Mouse (Mus musculus) granulocyte monocyte progenitor cell, adult 5-6 weeks (primary cell): ENCODE measurements at regions not wholly inside any gene's neighbourhood (a gene's known extent, or its start where the extent isn't known, plus 50 kb on each side); places are given as distances from the start of the nearest gene placed in this dataset.

Experiments
- ATAC-seq: replicated peaks from 2 replicates; pipeline ENCODE4 v1.8.0; 2016; ENCODE audit warnings: mild to moderate bottlenecking, moderate TSS enrichment, inconsistent platforms; ENCODE audit not compliant: poor library complexity, severe bottlenecking

DNA sequence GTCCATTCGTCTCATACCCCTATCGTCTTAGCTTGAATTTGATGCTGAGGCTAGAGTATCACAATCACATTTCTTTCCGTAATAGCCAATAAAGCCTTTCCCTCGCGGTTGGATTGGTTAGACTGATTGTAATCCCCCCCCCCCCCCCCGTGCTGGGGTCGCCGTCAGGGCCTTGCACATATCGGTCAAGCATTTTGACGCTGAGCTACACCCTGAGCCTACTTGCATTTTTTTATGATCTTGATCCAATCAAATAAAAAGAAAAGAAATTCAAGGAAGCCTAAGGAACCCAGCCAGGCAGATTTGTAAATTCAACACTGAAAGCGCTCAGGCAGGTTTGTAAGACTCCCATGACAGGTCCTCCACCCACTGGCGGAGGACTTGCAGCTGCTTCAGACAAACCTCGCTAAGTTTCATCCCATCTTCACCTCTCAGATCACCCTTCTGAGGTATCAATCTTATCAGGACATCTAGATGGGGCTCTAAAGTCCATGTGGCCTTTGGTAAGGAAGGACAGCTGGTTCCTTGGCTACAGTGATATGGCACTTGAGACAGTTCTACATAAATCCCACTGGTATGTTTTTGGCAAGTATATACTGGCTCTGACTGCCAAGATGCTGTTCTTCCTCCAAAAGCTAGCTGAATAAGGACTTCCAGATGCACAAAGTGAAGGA is 66.8 kb upstream of the Cd93 start:
- ATAC-seq, result no peak

DNA sequence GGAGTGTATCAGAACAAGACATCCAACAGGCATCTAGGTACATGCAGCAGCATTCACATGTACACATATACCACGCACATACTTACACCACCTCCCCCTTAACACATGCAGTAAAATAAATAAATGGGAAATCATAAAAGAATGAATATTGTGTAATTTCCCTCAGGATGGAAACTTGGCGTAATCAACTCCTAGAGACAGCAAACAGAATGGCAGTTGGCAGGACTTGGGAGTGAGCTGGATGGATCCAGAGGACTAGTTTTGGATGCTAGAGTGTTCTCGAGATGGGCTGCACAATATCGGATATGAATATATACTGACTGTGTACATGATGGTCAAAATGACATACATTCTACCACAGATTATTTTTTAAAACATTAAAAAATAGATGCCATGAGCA is 66.0 kb upstream of the Cd93 start:
- ATAC-seq, result peak; percentile 30

DNA sequence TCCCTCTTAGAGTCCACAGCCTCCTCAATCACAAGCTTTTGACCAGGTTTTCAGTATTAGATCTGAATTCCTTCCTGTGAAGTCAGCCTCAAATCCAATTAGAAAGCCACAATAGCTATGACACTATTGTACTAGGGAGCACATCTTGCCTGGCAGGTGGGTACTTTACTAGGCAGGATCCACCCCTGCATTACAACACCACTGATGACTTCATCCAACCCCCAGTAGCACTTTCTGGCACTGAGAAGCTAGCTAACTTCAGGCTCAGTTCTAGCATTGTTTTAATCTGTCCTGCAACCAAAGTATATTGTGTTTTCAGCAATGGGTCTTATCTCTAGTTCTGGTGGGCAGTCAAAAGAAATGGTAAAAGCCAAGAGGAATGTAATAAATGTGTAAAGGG is 64.2 kb upstream of the Cd93 start:
- ATAC-seq, result peak; percentile 58

DNA sequence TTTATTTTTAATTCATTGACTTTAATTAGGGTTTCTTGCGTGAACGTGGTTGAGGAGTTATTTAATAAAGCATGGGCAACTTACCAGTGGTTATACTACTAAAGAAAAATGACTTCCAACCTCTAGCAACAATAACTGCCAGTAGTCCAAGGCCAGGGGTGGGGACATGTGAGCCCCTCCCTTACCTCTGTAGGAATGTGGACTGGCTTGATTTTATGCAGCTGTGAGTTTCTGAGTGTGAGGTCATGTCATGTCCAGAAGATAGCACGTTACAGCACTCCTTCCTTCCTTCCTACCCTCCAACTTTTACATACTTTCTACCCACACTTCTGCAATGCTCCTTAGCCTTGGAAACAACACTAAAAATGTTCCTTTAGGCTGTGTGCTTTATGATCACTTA is 63.6 kb upstream of the Cd93 start:
- ATAC-seq, result no peak

DNA sequence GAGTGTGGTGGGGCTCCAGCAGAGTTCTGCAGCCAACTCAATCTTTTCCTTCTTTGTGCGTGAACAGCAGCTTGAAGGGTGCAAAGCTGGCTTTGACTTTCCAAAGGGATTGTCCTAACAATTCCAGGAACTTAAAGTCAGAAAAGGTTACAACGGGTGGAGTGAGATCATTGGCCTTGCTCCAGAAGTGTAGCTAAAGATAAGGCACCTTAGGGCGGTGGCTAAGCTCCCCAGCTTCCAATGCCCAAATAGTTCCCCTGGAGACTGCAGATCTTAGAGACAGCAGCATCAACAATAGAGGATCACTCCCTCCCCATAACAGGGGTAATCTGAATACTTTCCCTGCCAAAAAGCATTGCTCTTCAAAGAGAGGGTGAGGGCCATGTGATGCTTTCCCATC is 62.3 kb upstream of the Cd93 start:
- no peak for ATAC-seq

DNA sequence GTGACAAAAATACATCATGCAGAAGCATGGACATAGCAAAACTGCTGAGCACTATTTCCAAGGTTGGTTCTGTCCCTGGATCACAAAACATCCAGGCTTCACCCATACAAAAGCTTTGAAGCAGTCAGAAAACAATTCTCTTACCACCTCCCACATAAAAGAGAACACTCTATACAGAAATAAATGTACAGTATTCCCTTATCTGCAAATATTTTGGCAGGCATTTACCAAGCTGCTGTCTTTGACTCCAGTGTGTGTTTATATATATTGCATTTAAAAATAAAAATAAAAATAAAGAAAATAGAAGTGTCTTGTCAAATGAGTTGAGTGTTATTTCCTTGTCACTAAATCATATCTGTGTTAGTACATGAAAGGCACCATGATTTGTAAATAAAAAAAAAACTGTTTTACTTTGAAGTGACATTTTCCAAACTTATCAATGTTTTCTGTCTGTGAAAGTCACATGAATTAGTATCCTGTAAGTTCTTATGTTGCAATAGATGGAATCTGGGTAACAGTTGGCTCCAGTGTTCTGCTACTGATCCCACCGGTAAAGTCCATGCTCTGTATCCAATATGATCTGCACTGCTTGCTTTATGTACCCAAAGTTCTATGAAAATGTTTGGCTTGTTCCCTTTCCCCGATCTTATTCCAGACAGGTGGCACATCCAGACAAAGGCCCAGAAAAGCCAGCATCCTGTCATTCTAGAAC is 59.9 kb upstream of the Cd93 start:
- no peak for ATAC-seq

DNA sequence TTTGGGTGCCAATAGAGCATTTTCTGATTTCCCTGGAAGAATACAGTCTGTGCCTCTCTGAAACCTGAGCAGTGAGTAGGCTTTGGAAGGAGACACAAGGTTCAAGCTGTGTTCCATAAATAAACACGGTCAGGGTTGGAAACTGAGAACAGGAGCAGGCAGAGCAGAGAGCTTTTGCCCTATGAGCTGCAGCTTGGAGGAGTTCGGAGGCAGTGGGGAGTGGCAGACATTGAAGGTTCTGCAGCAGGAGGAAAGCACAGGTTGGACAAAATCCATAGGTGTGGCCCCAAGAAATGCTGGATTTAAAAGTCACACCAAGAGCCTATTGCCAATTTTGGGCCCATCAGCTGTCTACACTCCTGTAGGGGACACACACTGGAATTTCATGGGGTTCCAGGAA is 59.0 kb upstream of the Cd93 start:
- ATAC-seq, result no peak

DNA sequence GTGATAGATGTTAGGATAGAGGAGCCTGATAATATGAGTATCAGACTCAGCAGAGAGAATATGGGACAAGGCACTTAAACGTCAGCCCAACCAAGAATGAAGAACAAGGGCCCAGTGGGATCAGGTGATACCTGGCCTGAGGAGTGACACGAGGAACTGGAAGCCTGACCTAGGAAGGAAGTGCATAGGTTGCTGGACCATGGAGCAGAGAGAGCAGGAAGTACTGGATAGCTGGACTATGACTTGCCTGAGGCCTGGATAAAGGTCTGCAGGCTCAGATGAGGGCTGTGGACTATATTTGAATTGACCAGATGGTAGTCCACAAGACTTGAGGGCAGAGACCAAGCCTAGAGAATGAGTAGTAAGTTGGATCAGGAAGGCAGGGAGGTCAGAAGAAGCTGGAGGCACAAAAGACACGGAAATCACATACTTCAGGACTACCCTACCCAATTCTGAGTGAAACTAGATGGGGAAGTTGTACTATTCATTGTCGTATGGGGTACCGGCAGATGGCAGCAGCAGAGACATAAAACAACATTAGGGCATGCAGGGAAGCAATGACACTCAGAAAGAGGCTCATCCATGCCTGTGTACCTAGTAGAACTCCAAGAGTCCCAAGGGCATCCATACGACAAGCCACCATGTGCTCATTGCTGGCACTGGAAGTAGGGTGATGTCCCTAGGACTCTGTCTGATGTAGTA is 57.0 kb upstream of the Cd93 start:
- ATAC-seq, result peak; percentile 75

DNA sequence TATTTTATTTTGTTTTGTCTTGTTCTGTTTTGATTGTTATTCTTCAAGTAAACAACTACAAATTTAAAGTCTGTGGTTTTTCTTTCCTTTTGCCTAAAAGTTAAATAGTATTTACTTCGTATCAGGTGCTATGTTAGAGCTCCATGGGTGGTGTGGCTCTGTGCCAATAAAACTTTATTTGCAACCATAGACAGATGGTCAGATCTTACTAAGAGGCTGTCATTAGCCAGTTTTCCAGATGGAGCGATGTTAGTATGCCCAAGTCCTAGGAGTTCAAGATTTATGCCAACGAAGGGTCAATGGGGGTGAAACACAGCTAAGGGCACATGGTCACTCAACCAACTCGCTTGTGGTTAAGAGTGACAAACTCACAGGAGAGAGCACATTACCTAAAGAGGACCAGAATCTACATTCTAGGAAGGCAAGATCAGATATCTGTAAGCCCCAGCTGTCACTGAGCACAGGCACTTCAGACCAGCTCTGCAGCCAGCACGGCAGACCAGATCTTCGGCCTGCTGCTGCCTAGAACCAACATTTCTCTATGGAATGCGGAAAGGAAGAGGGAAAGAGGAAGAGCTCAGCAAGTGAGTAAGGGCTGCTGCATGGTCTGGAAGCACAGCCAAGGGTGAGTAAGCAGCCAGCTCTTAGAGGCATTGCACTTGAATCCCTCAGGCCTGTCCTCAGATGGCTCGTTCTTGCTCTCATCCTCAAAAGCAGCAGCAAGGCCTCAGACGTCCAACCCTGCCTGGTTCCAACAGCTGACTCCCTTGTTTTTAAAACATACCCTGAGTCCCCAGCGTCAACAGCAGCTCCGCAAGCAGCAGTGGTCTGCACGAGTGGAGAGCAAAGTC is 54.3 kb upstream of the Cd93 start:
- no peak for ATAC-seq

DNA sequence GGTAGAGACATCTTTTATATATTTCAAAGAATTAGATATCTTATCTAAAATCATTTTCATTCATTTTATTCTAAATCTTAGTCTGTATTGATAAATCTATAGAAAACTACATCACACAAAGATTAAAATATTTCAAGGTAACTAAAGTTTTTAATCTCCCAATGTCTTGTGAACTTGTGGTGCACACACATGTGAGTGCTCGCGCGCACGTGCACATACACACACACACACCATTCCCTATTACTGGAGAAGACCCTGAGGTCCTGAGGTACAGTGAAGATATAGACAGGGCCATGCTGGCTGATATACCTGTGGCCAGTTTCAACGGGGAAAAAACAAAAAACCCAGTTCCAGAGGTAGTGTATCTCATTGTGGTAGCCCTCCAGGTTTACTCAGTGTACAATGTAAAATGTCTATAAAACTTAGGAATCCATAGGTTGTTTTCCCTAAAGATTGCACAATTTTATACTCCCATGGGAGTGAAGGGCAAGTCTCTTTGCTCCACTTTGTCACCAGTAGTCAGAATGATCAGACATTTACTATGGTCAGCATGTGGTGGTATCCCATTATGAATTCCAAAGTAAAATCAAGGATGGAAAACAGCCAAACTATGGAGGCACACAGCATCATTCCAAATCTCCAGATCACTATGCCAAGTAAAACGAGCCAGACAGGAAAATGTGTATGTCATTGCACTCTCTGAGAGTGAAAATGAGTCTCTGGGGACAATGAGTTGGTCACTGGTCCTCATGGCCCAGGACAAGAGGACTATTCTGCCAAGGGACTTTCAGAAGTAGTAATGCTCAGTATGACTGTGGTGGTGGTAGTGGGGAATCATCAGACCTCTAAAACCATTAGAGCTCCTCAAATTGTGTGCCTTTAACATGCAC is 53.0 kb upstream of the Cd93 start:
- ATAC-seq, result no peak

DNA sequence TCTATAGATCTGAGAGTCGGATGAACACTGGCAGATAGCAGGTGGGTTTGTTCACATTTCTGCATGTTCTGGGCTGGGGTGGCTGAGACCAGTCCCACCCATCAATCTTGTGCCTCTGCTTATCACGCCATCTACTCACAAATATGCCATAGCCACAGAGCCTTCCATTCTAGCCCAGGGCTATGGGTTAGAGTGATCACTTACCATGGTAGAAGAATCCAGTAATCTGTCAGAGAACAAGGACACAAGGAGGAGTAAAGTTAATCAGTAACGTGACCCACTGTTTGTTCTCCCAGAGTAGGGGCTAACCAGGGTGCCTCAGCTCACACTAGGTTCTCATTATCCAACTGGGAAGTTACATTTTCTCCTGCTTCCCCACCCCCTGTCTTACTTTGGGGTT is 52.1 kb upstream of the Cd93 start:
- ATAC-seq, result no peak

DNA sequence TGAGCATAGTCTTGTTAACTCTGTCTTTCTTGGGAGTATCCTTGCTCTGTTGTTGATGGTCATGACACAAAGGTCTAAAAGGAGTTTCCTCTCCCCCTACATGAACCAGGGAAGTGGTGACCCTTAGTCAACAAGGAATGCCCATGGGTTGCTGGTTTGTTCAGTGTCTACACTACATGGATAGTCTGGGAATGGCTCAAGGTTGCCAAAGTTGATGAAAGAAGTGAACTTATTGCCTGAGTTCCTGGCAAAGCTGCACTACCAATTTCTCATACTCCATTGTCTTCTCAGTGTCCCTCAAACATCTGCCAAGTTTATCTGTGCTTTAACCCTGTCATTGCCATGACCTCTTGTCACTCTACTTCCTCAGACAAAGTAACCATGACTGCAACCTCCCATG is 49.9 kb upstream of the Cd93 start:
- no peak for ATAC-seq
